Mouse (Mus musculus): ENCODE data around the gene Fadd.

DNA sequence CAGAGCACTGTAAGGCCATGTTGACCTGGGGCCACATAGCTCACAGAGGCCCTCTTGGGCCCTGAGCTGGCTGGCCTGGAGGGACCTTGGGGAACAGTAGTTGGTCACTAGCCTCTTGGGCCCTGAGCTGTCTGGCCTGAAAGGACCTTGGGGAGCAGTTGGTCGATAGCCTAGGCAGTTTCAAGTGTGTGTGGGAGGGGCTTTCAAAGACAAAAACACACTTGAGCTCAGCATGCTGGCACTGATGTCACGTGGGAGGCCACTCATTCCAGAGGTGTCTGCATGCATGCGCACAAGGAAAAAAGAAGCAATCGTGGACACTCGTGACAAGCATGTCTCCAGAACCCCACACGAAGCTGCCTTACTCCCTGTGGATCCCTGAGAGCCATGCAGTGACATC lies 33.1 kb upstream of the Fadd start:
- TF ChIP-seq GATA1 (IDR thresholded peaks at IDR 0.05; ENCODE audit: low read length) (no peak), TAL1 (IDR thresholded peaks at IDR 0.05; ENCODE audit: low read length) (no peak)

Measured in erythroblast, embryonic 14.5 days (primary cell).